Comparison of ENCODE assay signal across 8 mouse cellular contexts in the genomic region with DNA sequence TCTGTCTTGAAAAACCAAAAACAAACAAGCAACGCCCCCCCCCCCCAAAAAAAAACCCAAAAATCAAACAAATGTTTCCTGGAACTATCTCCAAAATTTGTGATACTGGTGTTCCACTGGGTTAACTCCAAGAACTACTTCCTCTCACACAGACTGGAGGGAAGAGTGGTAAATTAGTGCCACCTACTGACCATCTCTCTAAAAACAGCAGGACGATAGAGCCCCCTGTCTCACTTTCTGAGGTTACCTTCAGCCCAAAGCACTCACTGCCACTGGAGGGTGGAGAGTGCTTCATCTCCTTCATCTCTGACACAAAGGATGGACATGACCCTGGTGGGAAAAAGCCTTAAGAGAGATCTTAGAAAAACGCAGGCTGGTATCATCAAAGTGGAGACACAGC. TPM values are rescaled to one million over a fixed set of nuclear protein-coding genes. Genes with fewer than 3 reads are reported as not detected.
A peak's percentile ranks its signal among the peaks of the same experiment; 100 is the strongest.
DNase-seq lines count a peak whose midpoint lies in the region; ATAC-seq lines count a peak whose summit lies in the region.

No protein-coding gene starts in this region.

- WGBS in hindbrain, embryonic 10.5 days: 2% methylated on average over 3 of the region's 3 CpGs
- WGBS in hindbrain, embryonic 13.5 days: 3% methylated on average over 3 of the region's 3 CpGs
- 3% methylated on average over 3 of the region's 3 CpGs for WGBS in embryonic facial prominence, embryonic 10.5 days

- H3K27me3 ChIP-seq in hindbrain, embryonic 10.5 days (ENCODE audit: insufficient read depth, poor library complexity, severe bottlenecking): no peaks in the 10 kb centered on the region
- H3K27me3 ChIP-seq in hindbrain, embryonic 13.5 days: no peaks in the 10 kb centered on the region
- no peaks in the 10 kb centered on the region for H3K27me3 ChIP-seq in embryonic facial prominence, embryonic 10.5 days (replicated peaks; ENCODE audit: low read depth, poor library complexity, severe bottlenecking)

- H3K36me3 ChIP-seq in hindbrain, embryonic 10.5 days: no peaks in the 10 kb centered on the region
- H3K36me3 ChIP-seq in hindbrain, embryonic 13.5 days: no peaks in the 10 kb centered on the region
- no peaks in the 10 kb centered on the region for H3K36me3 ChIP-seq in embryonic facial prominence, embryonic 10.5 days (replicated peaks)

- no peak overlapping the region for H3K4me3 ChIP-seq in hindbrain, embryonic 10.5 days
- H3K4me3 ChIP-seq in hindbrain, embryonic 13.5 days: no peak overlapping the region
- H3K4me3 ChIP-seq in embryonic facial prominence, embryonic 10.5 days: no peak overlapping the region

- ATAC-seq in hindbrain, embryonic 13.5 days (ENCODE audit: low FRiP score): no peak

- no peaks in the 10 kb centered on the region for H3K4me1 ChIP-seq in hindbrain, embryonic 10.5 days (replicated peaks)
- H3K4me1 ChIP-seq in hindbrain, embryonic 13.5 days (replicated peaks): no peaks in the 10 kb centered on the region
- no peaks in the 10 kb centered on the region for H3K4me1 ChIP-seq in embryonic facial prominence, embryonic 10.5 days

- peak; percentile 14 for DNase-seq in hindbrain, embryonic 10.5 days (ENCODE audit: low spot score)
- peak; percentile 81 for DNase-seq in 3T3-L1 (ENCODE audit: low read depth, low spot score)
- DNase-seq in ES-CJ7 (ENCODE audit: low read depth, low spot score): peak; percentile 74
- DNase-seq in embryonic facial prominence, embryonic 10.5 days (ENCODE audit: low spot score): peak; percentile 14
- DNase-seq in kidney, postnatal 36 days: peak; percentile 50 to 56
- DNase-seq in thymus, postnatal 0 days (ENCODE audit: low spot score): peak; percentile 55
- DNase-seq in frontal cortex, postnatal 25 days (ENCODE audit: low spot score in 2 of 2): no peak

- H3K9me3 ChIP-seq in hindbrain, embryonic 10.5 days: no peaks in the 10 kb centered on the region
- no peaks in the 10 kb centered on the region for H3K9me3 ChIP-seq in hindbrain, embryonic 13.5 days
- no peaks in the 10 kb centered on the region for H3K9me3 ChIP-seq in embryonic facial prominence, embryonic 10.5 days

- no peak overlapping the region for H3K27ac ChIP-seq in hindbrain, embryonic 10.5 days
- no peak overlapping the region for H3K27ac ChIP-seq in hindbrain, embryonic 13.5 days
- H3K27ac ChIP-seq in embryonic facial prominence, embryonic 10.5 days (replicated peaks): no peak overlapping the region

- H3K9ac ChIP-seq in hindbrain, embryonic 13.5 days: no peak overlapping the region

- H3K4me2 ChIP-seq in hindbrain, embryonic 13.5 days: no peak overlapping the region

RNA-seq across cellular contexts. Expression of a gene that starts 10.8 kb away (rescaled TPM):
- 35.3 and 42.1 TPM in 2 replicates for polyA plus RNA-seq in hindbrain, embryonic 10.5 days (2016; fragmentation: Nextera tagmentation; extraction: Ambion mirVana)
- 40.9 and 46.8 TPM in 2 replicates for polyA plus RNA-seq in hindbrain, embryonic 13.5 days (2015; fragmentation: Nextera tagmentation; extraction: Ambion mirVana)
- polyA plus RNA-seq in embryonic facial prominence, embryonic 10.5 days (2016; fragmentation: Nextera tagmentation; extraction: Ambion mirVana): 48.3 and 50.9 TPM in 2 replicates
- 49.8 and 55.5 TPM in 2 replicates for polyA plus RNA-seq in thymus, postnatal 0 days (2015; fragmentation: Nextera tagmentation; extraction: Ambion mirVana)

RNA-seq across cellular contexts. Expression of a gene that starts 18.3 kb away (rescaled TPM):
- polyA plus RNA-seq in hindbrain, embryonic 10.5 days (2016; fragmentation: Nextera tagmentation; extraction: Ambion mirVana): 0.25 TPM in 1 of 2 replicates, not detected in the other
- polyA plus RNA-seq in hindbrain, embryonic 13.5 days (2015; fragmentation: Nextera tagmentation; extraction: Ambion mirVana): 0.57 and 0.60 TPM in 2 replicates
- polyA plus RNA-seq in embryonic facial prominence, embryonic 10.5 days (2016; fragmentation: Nextera tagmentation; extraction: Ambion mirVana): 0.05 and 0.15 TPM in 2 replicates
- polyA plus RNA-seq in thymus, postnatal 0 days (2015; fragmentation: Nextera tagmentation; extraction: Ambion mirVana): 0.61 and 0.77 TPM in 2 replicates

Comparison
In these comparisons a context has a peak if more than half of its experiments do, and no peak if none do; other contexts are left out.
1. DNase-seq: peak in hindbrain, embryonic 10.5 days (single experiment), 3T3-L1 (single experiment), ES-CJ7 (single experiment), embryonic facial prominence, embryonic 10.5 days (single experiment), kidney, postnatal 36 days (2 of 2) and thymus, postnatal 0 days (single experiment); none in frontal cortex, postnatal 25 days (0 of 2).